ENCODE assay signal across 9 mouse cellular contexts in genomic region chr13:99849597-99849996, GRCm38 (mm10). TPM values are rescaled to one million over a fixed set of nuclear protein-coding genes. Genes with fewer than 3 reads are reported as not detected.
DNase-seq lines count a peak whose midpoint lies in the region; ATAC-seq and TF ChIP-seq lines count a peak whose summit lies in the region.
"Had no signal": no experiment of that assay in that cellular context is flagged by ENCODE, and none has a peak within 500 bp of the region (broad histone marks: within the 10 kb centered on the region; RNA-seq: fewer than 3 reads in every experiment).

No protein-coding gene starts in this region.

- WGBS in lung, adult 2 months, result 37% methylated on average over 15 of the region's 15 CpGs
- WGBS in midbrain, embryonic 13.5 days, result 32% methylated on average over 15 of the region's 15 CpGs

- H3K4me1 ChIP-seq in lung, adult 2 months (ENCODE audit: control insufficient read depth, insufficient read depth, low read length), result peaks cover 5% of the 10 kb centered on the region; the same call in 1 of the 2 replicates
- 0 out of 2 replicates have a peak, but pooled peaks cover 2% of the 10 kb centered on the region for H3K4me1 ChIP-seq in midbrain, embryonic 13.5 days (replicated peaks)

- 0 out of 2 replicates have a peak, but pooled peaks have one; percentile 45 for ATAC-seq in midbrain, embryonic 13.5 days
- no peak for ATAC-seq in erythroblast, adult 5-6 weeks (replicated peaks; ENCODE audit: low FRiP score, poor library complexity, severe bottlenecking)

- DNase-seq in adrenal gland, postnatal 25 days, result peak; percentile 12
- DNase-seq in adrenal gland, postnatal 4 days (ENCODE audit: low spot score in 2 of 2), result no peak
- no peak for DNase-seq in lung, adult 2 months
- DNase-seq in lung, adult 18-20 months, result no peak
- DNase-seq in frontal cortex, adult 2 months (ENCODE audit: extremely low spot score in 1 of 2, low spot score in 1 of 2), result peak; percentile 28 to 71
- no peak for DNase-seq in adipocyte (ENCODE audit: low spot score)

- no peak overlapping the region for H3K4me3 ChIP-seq in lung, adult 2 months (replicated peaks; ENCODE audit: extremely low read depth, low read depth, low read length)
- H3K4me3 ChIP-seq in midbrain, embryonic 13.5 days (replicated peaks), result no peak overlapping the region

- peak; percentile 49; the same call in 1 of the 2 replicates for TF ChIP-seq CTCF in lung, adult 2 months (IDR thresholded peaks at IDR 0.05; ENCODE audit: insufficient read depth, low read length)

- no peaks in the 10 kb centered on the region for H3K27me3 ChIP-seq in midbrain, embryonic 13.5 days

- H3K9ac ChIP-seq in midbrain, embryonic 13.5 days (replicated peaks), result no peak overlapping the region

- peak overlapping the region; percentile 13; the same call in 1 of the 2 replicates for H3K4me2 ChIP-seq in midbrain, embryonic 13.5 days (replicated peaks)

- no peak overlapping the region for H3K27ac ChIP-seq in midbrain, embryonic 13.5 days

- H3K9me3 ChIP-seq in midbrain, embryonic 13.5 days, result no peaks in the 10 kb centered on the region

- H3K36me3 ChIP-seq in midbrain, embryonic 13.5 days, result no peaks in the 10 kb centered on the region

- TF ChIP-seq POLR2A in lung, adult 2 months (IDR thresholded peaks at IDR 0.05; ENCODE audit: borderline replicate concordance, extremely low read depth, low read depth, low read length), result no peak

RNA-seq across cellular contexts. Expression of gene Cartpt, which starts 51.3 kb away (rescaled TPM):
- 1.6 and 5.5 TPM in 2 replicates for total RNA-seq in adrenal gland, postnatal 25 days (2021)
- total RNA-seq in adrenal gland, postnatal 4 days (2021), result 10 to 100 TPM; 33.4 to 36.1 TPM
- 0.21 TPM in 1 of 2 replicates, not detected in the other for polyA plus RNA-seq in lung, adult 2 months (2012; rRNA removed)
- 13.6 and 25.7 TPM in 2 replicates for polyA plus RNA-seq in frontal cortex, adult 2 months (2012; rRNA removed)
- 24.8 and 27.1 TPM in 2 replicates for polyA plus RNA-seq in midbrain, embryonic 13.5 days (2015; fragmentation: Nextera tagmentation; extraction: Ambion mirVana)
- total RNA-seq in erythroblast, adult 5-6 weeks (2015; ENCODE audit: low replicate concordance), result not detected in 2 replicates
- total RNA-seq in erythroblast, adult 5-6 weeks (2017; ENCODE audit: low replicate concordance), result not detected in 2 replicates
- polyA plus RNA-seq: spleen, adult 2 months had no signal

Comparison
In these comparisons a context has a peak if more than half of its experiments do, and no peak if none do; other contexts are left out.
1. DNase-seq: peak in adrenal gland, postnatal 25 days (single experiment) and frontal cortex, adult 2 months (2 of 2); none in adrenal gland, postnatal 4 days (0 of 2), lung, adult 2 months (single experiment), lung, adult 18-20 months (0 of 2) and adipocyte (single experiment).